Mouse (Mus musculus): ENCODE results near the gene Ldb2. TPM values are rescaled to one million over a fixed set of nuclear protein-coding genes. Genes with fewer than 3 reads are reported as not detected.

Gene Ldb2
- total RNA-seq (2022): 10 to 100 TPM; 45.5 to 63.5 (median 56.3) TPM

DNA sequence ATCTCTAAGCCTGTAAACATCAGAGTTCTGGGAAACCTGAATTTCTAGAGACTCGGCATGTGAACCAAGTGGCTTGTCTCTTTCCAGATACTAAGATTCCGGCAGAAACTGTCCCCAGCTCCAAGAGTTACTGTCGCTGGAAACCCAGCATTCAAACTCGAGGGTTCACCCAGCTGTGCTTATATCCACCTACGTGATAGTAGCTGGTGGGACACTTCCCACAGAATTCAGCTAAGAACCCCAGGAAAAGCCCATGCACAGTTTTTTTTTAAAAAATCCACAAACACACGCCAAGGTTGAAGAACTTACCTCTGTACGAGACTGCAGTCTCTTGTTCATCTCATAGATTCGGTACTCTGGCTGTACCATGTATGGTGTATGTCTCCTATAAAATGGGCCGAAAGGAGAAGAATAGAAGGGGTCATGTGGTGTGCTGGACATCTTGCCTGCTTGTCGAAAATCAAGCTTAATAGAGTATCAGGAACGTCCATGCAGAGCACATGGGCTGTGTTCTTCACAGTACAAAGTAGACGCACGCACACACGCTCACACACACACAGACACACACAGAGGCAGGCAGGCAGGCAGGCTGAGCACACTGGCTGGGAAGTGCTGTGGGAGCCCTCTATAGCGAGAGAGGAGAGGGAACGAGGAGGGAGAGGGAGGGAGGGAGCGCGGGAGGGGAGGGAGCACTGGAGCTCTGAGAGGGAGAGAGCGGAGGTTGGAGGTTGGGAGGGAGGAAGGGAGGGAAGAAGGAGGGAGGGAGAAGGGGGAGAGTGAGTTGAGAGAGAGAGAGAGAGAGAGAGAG is at the start of gene Ldb2:
Gene Ldb2 (minus strand): TSS at position 628 of the 808 bp plus-strand sequence.
- peak in 1 of 2 experiments; percentile 68 for DNase-seq (ENCODE audit: low spot score in 2 of 2)

- peak in 1 of 2 experiments; percentile 7 for DNase-seq (ENCODE audit: low spot score in 2 of 2)
Measured at GRCm38 (mm10) chr5:44831287-44831686, 31.8 kb upstream of the Ldb2 start.

DNA sequence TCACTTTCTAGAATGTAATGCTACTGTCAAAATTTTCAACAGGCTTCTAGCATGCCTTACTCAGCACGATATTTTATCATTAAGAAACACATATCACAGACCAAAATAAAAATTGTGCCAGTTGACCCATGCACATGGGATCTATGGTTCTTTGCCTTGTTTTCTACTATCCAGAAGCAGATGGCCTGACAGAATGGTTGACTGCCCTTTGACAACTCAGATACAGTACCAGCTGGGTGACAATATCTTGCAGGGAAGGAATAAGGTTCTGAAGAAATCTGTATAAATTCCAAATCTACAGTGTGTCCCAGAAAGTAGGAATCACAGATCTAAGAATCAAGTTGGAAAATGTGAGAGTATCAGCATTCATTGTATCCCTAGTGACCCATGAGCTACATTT is 16.0 kb upstream of the Ldb2 start:
- DNase-seq (ENCODE audit: low spot score in 2 of 2): no peak

- DNase-seq (ENCODE audit: low spot score in 2 of 2): no peak
Measured at GRCm38 (mm10) chr5:44805960-44806359, 6.5 kb upstream of the Ldb2 start.

GRCm38 (mm10) chr5:44801100-44801499 is 1.6 kb upstream of the Ldb2 start:
- DNase-seq (ENCODE audit: low spot score in 2 of 2): no peak

- DNase-seq (ENCODE audit: low spot score in 2 of 2): no peak
Measured at GRCm38 (mm10) chr5:44799861-44800260, 381 bp upstream of the Ldb2 start.

- DNase-seq (ENCODE audit: low spot score in 2 of 2): no peak
Measured at GRCm38 (mm10) chr5:44798493-44798892, 987 bp downstream of the Ldb2 start.

GRCm38 (mm10) chr5:44798056-44798455 is 1.4 kb downstream of the Ldb2 start:
- DNase-seq (ENCODE audit: low spot score in 2 of 2): no peak

- no peak for DNase-seq (ENCODE audit: low spot score in 2 of 2)
Measured at GRCm38 (mm10) chr5:44784591-44784990, 14.9 kb downstream of the Ldb2 start.

DNA sequence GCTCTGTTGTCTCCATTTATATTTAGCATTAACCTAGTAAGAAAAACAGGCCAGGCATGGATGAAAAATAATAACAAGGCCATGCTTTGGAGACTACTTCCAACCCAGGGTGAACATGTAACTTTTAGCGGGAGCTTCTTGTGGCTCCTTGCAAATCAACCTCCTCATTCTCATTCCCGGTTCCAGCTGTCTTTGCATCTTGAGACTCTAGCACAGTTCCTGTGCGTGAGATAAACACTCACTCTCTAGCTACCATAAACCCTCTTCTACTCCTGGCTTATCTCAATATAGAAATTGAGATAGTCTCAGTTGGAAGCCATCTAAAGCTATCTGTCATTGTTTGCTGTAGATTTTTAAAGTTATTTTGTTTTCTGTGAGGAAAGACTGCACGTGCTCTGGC is 20.1 kb downstream of the Ldb2 start:
- DNase-seq (ENCODE audit: low spot score in 2 of 2): no peak

GRCm38 (mm10) chr5:44768472-44768871 is 31.0 kb downstream of the Ldb2 start:
- DNase-seq (ENCODE audit: low spot score in 2 of 2): no peak

- DNase-seq (ENCODE audit: low spot score in 2 of 2): no peak
Measured at GRCm38 (mm10) chr5:44764911-44765310, 34.6 kb downstream of the Ldb2 start.

- DNase-seq (ENCODE audit: low spot score in 2 of 2): no peak
Measured at GRCm38 (mm10) chr5:44759178-44759577, 40.3 kb downstream of the Ldb2 start.

DNA sequence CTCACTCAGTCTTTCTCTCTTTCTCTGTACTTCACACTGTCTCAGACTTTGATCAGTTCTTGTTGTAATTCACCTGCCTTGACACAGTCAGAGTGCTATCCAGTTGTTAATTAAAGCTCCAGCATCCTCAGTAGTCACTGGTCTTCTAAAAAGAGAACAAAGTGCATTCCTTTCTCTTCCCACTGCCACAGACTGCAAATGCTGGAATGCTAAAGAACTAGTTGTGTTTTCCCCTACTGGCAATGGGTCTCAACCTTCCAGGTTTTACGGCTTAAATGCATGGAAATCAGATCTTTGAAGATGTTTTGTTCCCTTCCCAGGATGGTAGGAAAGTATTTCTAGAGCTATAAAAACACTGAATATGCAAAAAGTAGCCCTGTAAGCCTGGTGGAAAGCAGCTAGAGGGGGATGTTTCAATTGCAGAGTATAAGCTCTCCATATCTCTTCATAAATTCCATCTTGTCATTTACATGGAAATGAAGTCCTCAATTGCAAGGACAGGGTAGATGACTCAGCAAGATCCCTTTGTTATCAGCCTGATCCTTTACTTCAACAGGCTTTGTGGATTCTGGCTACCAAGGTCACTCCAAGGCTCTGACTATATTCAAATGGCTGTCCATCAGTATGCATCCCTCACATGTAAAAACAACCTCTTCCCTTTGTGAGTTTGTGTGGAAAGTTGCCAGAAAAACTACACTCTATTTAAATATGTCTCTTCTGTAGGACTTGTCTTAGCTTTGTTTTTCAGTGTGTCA is 45.1 kb downstream of the Ldb2 start:
- no peak for DNase-seq (ENCODE audit: low spot score in 2 of 2)

GRCm38 (mm10) chr5:44745706-44746105 is 53.8 kb downstream of the Ldb2 start:
- DNase-seq (ENCODE audit: low spot score in 2 of 2): no peak

GRCm38 (mm10) chr5:44736366-44736765 is 63.1 kb downstream of the Ldb2 start:
- DNase-seq (ENCODE audit: low spot score in 2 of 2): no peak

DNA sequence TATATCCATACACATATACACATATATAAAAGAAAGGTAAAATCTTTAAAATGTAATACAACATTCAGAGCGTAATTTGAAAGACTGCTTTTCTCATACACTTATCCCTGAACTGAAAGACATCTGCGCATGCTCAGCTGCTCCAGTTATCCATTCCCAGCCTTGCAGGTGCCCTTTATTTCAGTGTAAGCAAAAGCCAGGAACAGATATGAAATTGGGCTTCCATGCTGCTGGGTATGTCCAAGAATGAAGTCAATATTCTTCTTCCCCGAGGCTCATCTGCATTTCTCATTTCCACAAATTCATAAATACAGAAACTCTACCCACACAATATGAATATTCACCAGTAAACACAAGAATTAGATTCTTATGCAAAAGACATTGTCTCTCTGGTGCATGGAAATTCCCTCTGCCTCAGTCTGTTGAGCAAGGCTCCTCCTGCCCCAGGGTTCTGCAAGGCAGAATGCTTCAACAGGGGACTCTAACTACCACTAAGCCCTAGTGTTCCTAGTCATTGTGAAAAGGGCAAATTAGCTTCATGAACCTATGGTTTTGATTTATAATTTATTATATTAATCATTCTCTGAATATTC is 65.3 kb downstream of the Ldb2 start:
- peak in 1 of 2 experiments; percentile 35 for DNase-seq (ENCODE audit: low spot score in 2 of 2)

- DNase-seq (ENCODE audit: low spot score in 2 of 2): no peak
Measured at GRCm38 (mm10) chr5:44729646-44730310, 69.7 kb downstream of the Ldb2 start.

DNA sequence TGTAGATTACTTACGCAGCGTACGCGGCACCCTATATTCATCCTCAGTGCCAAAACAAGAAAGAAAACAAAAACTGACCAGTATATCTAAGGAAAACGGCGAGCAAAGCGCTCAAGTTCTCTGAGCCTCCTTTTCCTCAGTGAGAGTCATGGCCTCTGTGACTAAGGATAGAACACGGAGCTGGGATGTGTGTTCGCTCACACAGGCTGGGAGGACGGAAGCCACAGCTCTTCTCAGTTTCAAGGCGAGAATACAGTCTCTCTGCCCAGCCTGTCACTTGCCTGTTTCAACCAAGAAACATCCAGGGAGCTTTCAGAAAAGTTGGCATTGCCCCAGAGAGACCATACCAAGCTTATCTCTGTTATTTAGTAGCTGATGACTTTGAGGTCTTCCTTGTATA is 71.5 kb downstream of the Ldb2 start:
- no peak for DNase-seq (ENCODE audit: low spot score in 2 of 2)

DNA sequence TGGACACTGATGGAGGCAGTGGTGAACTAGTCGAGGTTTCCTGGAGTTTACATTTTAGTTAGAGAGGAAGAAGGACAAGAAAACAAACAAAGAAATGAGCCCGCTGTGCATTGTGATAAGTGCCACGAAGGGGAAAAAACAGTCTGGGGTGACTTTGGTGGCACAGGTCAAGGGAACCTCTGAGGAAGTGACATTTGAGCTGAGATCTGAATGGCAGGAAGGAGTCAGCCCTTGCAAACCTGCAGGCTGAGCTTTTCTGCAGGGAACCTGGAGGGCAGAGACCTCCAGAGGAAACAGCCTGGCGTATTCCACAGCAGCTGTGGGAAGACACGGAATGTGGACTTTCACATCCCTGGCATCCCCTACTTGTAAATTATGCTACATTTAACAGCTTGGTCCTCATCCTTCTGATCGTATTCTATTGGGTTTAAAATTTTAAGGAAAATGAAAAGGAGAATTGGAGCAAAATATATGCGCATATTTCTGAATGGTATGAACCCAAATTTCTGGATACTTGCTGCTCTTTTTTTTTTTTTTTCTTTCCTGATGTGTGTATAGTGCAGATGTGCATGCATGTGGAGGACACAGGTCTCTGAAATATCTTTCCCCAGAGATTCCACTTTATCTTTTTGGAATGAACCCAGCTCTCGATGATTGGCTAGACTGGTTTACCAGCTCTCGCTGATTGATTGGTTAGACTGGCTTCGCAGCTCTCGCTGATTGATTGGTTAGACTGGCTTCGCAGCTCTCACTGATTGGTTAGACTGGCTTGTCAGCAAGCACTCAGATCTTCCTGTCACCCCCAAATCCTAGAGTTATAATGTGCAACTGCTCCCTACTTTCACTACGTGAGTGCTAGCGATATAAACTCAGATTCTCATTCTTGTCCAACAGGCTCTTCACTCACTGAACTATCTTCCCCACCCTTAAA is 72.7 kb downstream of the Ldb2 start:
- DNase-seq (ENCODE audit: low spot score in 2 of 2): no peak

- no peak for DNase-seq (ENCODE audit: low spot score in 2 of 2)
Measured at GRCm38 (mm10) chr5:44725501-44725900, 74.0 kb downstream of the Ldb2 start.
